Mouse (Mus musculus) right cerebral cortex, postnatal 36 days (tissue): ENCODE data around the gene Mon2.

ENCODE experiments used
- DNase-seq, 2 experiments: peaks; one replicate each; pipeline ENCODE4 v3.0.0; 2022; ENCODE audit warnings: low spot score in 2 of 2, mixed read lengths in 1 of 2

Gene Mon2

DNA sequence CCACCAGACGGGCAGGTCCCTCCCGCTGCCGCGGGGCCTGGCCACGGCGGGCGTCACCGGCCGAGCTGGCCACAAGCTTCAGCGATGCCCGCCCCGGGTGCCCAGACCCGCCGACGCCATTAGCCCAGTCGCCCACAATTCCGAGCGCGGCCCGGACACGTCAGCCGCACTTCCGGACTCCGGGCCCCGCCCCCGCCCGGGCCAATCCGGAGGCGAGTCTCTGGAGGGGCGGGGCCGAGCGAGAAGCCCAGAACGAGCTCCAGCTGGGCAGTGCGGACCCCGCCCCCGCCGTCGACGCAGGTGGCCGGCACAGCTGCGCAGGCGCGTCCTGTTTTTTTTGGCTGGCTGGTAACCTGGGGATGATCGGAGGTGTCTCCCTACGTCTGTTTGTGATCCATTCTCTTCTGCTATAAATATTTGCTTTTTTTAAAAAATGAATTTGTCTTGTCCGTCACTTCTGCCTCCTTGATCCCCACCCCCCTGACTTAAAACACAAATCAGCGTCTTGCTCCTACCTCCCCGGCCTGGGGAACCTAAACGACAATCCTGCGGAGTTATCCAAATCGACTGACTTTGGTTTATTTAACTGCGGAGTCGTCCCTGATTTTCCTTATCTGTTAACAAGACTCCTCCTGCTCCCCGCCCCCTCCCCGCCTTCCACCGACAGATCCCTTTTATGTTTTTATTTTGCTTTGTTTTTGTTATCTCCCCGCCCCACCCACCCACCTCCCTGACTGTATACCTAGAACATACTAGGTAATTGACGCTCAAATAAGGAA is at the start of gene Mon2:
Gene Mon2 (minus strand): TSS at position 261 of the 779 bp plus-strand sequence.
- DNase-seq, result peak; percentile 96

DNA sequence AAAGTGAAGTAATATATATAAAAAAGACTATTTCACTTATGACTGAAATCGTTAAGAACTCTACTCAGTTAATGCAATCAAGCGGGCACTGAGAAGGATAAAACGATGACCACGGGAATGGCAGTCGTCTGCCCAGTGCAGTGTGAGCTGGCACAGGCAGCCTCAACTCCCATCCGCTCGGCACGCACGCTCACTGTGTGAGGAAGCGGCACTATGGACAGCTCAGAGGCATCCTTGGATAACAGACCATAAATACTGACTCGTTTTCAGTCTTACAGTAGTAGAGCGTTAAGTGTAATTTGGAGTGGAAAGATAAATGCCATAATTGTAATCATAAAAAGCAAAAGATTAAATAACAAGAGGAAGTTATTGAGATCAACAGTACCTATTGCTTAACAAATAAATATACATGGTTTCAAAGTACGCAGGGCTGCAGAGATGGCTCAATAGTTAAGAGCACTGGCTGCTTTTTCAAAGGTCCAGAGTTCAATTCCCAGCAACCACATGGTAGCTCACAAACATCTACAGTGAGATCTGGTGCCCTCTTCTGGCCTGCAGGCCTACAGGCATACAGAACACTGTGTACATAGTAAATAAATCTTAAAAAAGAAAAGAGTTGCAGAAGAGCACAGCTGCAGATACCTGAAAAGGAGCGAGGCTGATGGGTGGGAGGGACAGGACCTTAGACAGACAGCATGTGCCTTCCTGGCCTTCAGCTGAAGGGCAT is 44.5 kb upstream of the Mon2 start:
- no peak for DNase-seq

- no peak for DNase-seq
Observed at GRCm38 (mm10) chr10:123116861-123117260, 40.6 kb upstream of the Mon2 start.

DNA sequence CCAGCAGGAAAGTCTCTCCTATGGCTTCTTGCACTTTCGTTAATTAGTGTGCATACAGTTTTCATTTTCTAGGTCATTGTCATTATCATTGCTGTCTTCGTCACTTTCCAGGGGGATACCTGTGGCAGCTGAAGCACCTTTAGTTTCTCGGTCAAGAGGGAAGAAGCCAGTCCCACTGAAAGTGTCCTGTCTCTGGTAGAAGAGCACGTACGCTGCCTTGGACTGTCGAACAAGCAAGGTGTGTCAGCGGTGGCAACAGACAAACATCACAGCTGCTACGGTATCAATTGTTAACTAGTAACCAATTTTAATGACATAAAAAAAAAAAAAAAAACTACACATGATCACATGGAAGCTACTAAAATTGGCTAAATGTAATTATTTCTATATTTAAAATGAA is 37.2 kb upstream of the Mon2 start:
- no peak for DNase-seq

DNA sequence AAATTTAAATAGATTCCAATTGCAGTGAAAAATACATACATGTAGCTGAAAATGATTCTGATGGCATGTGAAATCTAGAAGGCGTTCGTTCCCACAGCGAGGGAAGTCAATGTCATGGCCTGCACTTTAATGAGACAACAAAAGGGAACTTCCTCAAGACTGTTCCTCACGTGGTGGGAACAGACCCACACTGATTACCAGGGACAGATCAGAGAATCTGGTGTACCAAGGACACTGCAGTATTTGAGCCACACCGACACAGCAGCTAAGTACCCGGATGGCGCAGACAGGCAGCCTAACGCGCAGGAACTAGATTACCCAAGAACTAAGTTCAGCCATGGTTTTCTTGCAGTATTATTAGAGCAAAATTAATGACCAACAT is 36.5 kb upstream of the Mon2 start:
- no peak for DNase-seq

- no peak for DNase-seq
Observed at GRCm38 (mm10) chr10:123112056-123112786, 35.9 kb upstream of the Mon2 start.

DNA sequence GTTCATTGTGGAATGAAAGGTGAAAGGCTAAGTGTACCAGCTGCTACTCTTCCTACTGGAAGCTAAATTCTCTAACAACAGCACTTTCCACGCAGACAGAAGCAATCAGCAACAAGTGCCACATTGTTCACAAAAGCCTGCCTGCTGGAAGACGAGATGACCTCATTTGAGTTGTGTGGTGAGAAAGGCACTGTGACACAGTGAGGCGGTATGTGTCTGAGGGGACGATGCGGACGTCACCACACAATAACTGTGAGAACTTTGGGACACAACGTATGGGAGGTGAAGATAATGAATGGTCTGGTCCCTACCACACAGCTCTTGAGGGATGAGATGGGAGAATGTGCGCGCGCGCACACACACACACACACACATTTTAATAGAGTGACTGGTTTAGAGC is 34.2 kb upstream of the Mon2 start:
- DNase-seq, result no peak

DNA sequence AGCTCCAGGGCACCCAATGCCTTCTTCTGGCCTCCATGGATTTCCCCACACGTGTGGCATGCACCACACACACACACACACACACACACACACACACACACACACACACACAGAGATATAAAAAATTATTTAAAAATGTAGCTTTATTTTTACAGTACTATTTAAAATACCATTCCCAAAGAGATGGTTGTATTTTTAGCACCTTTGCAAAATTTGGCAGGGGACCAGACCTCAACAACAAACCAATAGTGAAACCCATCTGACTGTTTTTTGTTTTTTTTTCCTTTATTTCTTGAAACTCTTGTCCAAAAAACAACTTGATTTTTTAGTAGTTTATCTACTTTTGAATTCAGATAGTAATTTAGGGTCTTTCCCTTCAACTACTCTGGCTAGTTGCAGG is 32.2 kb upstream of the Mon2 start:
- no peak for DNase-seq

DNA sequence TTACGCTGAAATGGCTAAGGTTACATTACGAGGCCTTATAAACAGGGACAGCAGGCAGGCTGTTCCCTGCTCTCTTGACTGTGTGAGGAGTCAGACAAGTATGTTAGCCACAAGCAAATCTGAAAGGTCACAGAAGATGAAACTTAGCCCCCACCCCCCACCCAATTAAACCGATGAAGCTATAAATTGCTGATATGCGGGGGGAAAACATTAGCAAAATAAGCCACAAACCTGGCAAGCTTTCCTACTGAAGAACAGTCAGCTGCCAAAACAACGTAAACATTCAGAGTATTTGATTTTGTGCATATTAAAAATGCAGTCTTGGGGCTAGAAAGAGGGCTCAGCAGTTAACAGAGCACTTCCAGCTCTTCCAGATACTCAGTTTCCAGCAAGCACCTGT is 31.8 kb upstream of the Mon2 start:
- no peak for DNase-seq

DNA sequence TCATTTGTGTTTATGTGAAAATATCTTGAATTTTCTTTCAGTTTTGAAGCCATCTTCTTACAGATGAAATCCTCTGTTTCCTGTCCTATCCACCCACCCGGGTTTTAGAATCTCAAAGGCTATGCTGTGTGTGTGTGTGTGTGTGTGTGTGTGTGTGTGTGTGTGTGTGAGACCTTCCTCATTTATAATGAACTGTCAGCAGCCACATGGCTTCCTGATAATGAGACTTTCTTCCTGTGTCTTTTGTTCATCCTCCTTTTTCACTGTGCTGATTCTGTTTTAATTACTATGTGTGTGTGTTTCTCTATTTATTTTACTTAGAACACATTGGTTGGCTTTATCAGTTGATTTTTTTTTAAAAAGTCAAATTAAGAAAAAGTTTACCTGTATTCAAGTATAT is 25.0 kb upstream of the Mon2 start:
- no peak for DNase-seq

- no peak for DNase-seq
Observed at GRCm38 (mm10) chr10:123100584-123100983, 24.3 kb upstream of the Mon2 start.

- DNase-seq, result no peak
Observed at GRCm38 (mm10) chr10:123094504-123094903, 18.2 kb upstream of the Mon2 start.

- no peak for DNase-seq
Observed at GRCm38 (mm10) chr10:123092577-123092976, 16.3 kb upstream of the Mon2 start.

DNA sequence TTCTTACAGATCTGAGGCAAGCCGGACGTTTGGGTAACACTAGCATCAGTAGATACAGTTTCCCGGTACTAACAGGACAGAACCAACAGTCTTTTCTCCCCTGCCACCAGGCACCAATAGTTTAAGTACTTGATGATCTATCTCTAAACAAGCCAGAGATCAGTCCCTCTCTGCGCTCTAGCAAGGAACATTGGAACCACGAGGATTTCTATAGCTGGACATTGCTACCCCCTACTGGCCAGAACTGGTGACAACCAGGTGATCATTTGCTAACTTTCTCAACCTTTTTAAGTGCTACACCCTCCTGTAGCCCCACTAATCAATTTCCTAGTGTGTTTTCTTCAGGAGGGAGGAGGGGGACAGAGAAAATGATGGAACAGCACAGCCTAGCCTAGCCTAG is 15.4 kb upstream of the Mon2 start:
- no peak for DNase-seq

GRCm38 (mm10) chr10:123089425-123089930 is 13.2 kb upstream of the Mon2 start:
- DNase-seq, result no peak

DNA sequence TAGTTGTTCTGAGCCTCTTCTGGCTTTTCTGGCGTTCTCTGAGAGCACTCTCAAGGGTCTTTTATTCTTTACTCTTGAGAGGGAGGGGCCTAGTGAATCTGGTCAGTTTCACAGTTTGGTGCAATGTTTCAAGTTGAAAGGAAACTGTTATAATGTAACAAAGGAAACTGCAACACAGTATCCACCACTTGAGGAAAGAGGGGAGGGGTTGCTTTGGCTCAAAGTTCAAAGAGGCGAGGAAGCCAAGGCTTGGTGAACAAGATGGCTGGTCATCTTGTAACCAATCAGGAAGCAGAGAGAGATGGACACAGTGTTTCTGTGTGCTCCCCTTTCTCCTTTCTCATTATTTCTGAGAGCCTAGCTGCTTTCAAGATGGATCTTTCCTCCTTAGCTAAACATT is 10.5 kb upstream of the Mon2 start:
- no peak for DNase-seq

GRCm38 (mm10) chr10:123084900-123085641 is 8.8 kb upstream of the Mon2 start:
- no peak for DNase-seq

DNA sequence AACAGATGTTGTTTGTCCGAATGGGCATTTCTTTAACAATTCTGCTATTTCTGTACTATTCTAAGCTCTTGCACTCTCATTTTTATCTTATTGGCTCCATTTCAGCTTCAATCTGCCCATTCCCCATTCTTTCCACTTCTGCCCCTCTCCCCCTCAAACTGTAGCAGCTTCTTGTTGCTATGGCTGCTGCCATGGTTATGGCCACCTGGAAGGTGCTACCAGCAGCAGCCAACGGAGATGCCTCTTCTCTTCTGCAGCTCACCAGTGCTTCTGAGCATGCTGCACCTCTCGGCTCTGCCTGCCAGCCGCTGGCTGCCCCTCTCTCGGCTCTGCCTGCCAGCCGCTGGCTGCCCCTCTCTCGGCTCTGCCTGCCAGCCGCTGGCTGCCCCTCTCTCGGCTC is 8.0 kb upstream of the Mon2 start:
- no peak for DNase-seq

DNA sequence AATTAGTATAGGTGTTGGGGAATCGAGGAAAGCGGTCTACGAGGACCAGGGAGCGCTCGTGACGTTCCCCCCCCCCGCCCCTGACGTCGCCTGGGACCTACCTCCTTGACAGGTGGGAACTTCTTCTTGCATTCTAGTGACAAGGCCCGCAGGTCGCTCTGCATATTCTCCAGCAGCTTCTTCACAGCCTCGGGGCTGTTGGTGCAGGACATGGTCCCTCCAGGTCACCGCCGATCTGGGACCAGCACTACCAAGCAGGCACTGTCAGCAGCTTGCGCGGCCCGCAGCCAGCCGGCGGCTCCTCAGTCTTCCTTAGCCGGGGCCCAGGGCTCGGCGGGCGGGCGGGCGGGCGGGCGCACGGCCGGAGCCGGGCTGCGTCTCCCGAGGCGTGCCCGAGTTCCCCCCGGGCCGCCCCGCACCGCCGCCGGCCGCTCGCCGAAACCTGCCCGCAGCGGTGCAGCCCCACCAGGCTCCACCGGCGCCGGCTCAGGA is 508 bp downstream of the Mon2 start:
- DNase-seq, result no peak

DNA sequence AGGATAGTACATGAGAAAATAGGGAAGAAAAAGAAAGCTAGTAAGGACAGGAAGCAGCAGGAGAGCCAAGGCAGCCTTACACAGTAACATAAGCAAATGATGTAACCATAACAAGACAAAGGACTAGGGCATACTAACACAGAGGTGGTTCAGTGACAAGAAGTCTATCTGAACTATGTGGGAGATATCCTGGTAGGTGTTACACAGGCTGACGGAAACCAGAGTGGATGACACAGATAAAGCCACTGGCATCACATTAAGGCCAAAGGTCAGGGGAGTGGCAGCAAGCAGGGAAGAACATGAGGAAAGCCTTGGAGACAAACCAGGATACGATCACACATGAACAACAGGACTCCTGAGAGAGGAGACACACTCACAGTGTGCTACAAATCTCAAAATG is 4.3 kb downstream of the Mon2 start:
- DNase-seq, result no peak

DNA sequence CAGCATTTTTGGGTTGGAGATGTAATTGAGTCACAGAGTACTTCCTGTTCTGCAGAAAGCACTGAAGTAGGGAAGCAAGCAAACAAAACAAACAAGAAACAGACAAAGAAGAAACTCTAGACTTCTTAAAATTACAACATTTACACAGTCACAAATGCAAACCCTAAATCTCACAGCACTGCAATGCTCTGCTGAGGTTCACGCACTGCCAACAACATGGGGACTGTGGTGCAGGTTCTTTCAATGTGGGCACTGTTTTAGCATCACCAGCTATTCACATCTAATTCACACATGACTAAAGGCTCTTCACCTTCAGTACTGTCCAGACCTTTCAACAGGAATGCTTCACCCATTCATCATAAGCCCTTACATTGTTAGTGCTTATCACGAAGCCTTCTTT is 13.3 kb downstream of the Mon2 start:
- DNase-seq, result no peak

- no peak for DNase-seq
Observed at GRCm38 (mm10) chr10:123060831-123061230, 15.5 kb downstream of the Mon2 start.
